Comparison of ENCODE assay signal across 31 mouse cellular contexts in the genomic region with DNA sequence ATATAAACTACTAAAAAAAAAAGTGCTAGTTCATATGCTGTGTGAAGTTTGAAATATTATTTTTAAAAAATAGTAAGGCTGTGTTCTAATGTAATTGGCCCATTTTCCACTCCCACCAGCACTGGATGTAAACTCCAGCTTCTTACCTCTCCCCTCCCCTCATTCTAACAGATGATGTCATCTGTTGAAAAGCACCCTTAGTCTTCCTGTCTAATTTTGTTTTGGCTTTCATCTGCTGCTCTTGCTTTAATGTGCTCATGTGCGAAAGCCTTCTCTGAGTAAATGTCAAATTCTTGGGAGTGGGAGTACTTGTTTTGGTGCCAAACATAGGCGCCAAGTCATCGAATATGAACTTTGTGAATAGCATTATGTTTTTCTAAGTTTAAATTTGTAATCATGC. TPM values are rescaled to one million over a fixed set of nuclear protein-coding genes. Genes with fewer than 3 reads are reported as not detected.
DNase-seq lines count a peak whose midpoint lies in the region; ATAC-seq and TF ChIP-seq lines count a peak whose summit lies in the region.
"Had no signal": no experiment of that assay in that cellular context is flagged by ENCODE, and none has a peak within 500 bp of the region (broad histone marks: within the 10 kb centered on the region; RNA-seq: fewer than 3 reads in every experiment).

No protein-coding gene starts in this region.

- no peak overlapping the region for H3K4me3 ChIP-seq in embryonic facial prominence, embryonic 14.5 days (ENCODE audit: low read depth, low read length)
- H3K4me3 ChIP-seq in embryonic facial prominence, embryonic 10.5 days = no peak overlapping the region
- no peak overlapping the region for H3K4me3 ChIP-seq in midbrain, embryonic 14.5 days (replicated peaks; ENCODE audit: low read depth, low read length)
- H3K4me3 ChIP-seq: gastrocnemius, adult 2 months; hindbrain, embryonic 12.5 days; left cerebral cortex, adult 2 months; limb, embryonic 10.5 days; liver, embryonic 15.5 days; neural tube, embryonic 15.5 days had no signal

- peak; percentile 59 for DNase-seq in embryonic facial prominence, embryonic 14.5 days (ENCODE audit: low spot score)
- no peak for DNase-seq in embryonic facial prominence, embryonic 10.5 days (ENCODE audit: low spot score)
- peak; percentile 6 to 42 for DNase-seq in left cerebral cortex, postnatal 25 days (ENCODE audit: low spot score in 2 of 2)
- DNase-seq in left cerebral cortex, postnatal 4 days = no peak
- DNase-seq in brain, embryonic 14.5 days (ENCODE audit: low read depth) = peak; percentile 47
- DNase-seq in telencephalon, adult 2 months (ENCODE audit: low read depth, low spot score) = peak; percentile 42
- DNase-seq in midbrain, embryonic 14.5 days = no peak
- DNase-seq: cerebellum, adult 9-11 months; gastrocnemius, adult 2 months; kidney, adult 18-20 months; kidney, postnatal 4 days; liver; spleen, adult 18-20 months; thymus, postnatal 14 days had no signal

- 55% methylated on average over 3 of the region's 3 CpGs for WGBS in embryonic facial prominence, embryonic 14.5 days
- WGBS in embryonic facial prominence, embryonic 10.5 days = 84% methylated on average over 3 of the region's 3 CpGs
- WGBS in midbrain, embryonic 14.5 days = 75% methylated on average over 3 of the region's 3 CpGs

- ATAC-seq in embryonic facial prominence, embryonic 14.5 days (ENCODE audit: low read depth) = no peak
- no peak for ATAC-seq in midbrain, embryonic 14.5 days (ENCODE audit: low FRiP score, low TSS enrichment)
- ATAC-seq: lung, postnatal 0 days had no signal

- TF ChIP-seq POLR2A in brain, embryonic 14.5 days (IDR thresholded peaks at IDR 0.05; ENCODE audit: borderline replicate concordance, extremely low read depth, insufficient read depth, insufficient read length, poor library complexity, severe bottlenecking) = no peak

- H3K9me3 ChIP-seq in embryonic facial prominence, embryonic 14.5 days (ENCODE audit: control insufficient read depth, low read length) = no peaks in the 10 kb centered on the region
- H3K9me3 ChIP-seq in embryonic facial prominence, embryonic 10.5 days = no peaks in the 10 kb centered on the region
- H3K9me3 ChIP-seq in midbrain, embryonic 14.5 days (ENCODE audit: control insufficient read depth, low read length) = no peaks in the 10 kb centered on the region
- H3K9me3 ChIP-seq: hindbrain, embryonic 12.5 days; limb, embryonic 10.5 days; liver, embryonic 15.5 days; neural tube, embryonic 15.5 days had no signal

- H3K27me3 ChIP-seq in embryonic facial prominence, embryonic 14.5 days (replicated peaks; ENCODE audit: control insufficient read depth, insufficient read depth, low read length) = no peaks in the 10 kb centered on the region
- no peaks in the 10 kb centered on the region for H3K27me3 ChIP-seq in embryonic facial prominence, embryonic 10.5 days (replicated peaks; ENCODE audit: low read depth, poor library complexity, severe bottlenecking)
- no peaks in the 10 kb centered on the region for H3K27me3 ChIP-seq in midbrain, embryonic 14.5 days (ENCODE audit: control insufficient read depth, insufficient read depth, low read length)
- H3K27me3 ChIP-seq: hindbrain, embryonic 12.5 days; liver, embryonic 15.5 days; neural tube, embryonic 15.5 days had no signal

- intact Hi-C loops in left cerebral cortex, postnatal 25 days (cut with DNase I) = no loop called here
- intact Hi-C loops in left cerebral cortex, postnatal 4 days (cut with DNase I) = no loop called here

- H3K27ac ChIP-seq in embryonic facial prominence, embryonic 14.5 days (replicated peaks; ENCODE audit: low read depth, low read length) = no peak overlapping the region
- H3K27ac ChIP-seq in embryonic facial prominence, embryonic 10.5 days (replicated peaks) = no peak overlapping the region
- H3K27ac ChIP-seq in midbrain, embryonic 14.5 days (replicated peaks; ENCODE audit: low read depth, low read length) = no peak overlapping the region
- H3K27ac ChIP-seq: gastrocnemius, adult 2 months; hindbrain, embryonic 12.5 days; left cerebral cortex, adult 2 months; limb, embryonic 10.5 days; liver, embryonic 15.5 days; macrophage; neural tube, embryonic 15.5 days had no signal

- no peak overlapping the region for H3K9ac ChIP-seq in embryonic facial prominence, embryonic 14.5 days (ENCODE audit: low read depth, low read length)
- no peak overlapping the region for H3K9ac ChIP-seq in midbrain, embryonic 14.5 days (replicated peaks; ENCODE audit: low read length)
- H3K9ac ChIP-seq: hindbrain, embryonic 12.5 days; liver, embryonic 15.5 days; neural tube, embryonic 15.5 days had no signal

- H3K36me3 ChIP-seq in embryonic facial prominence, embryonic 14.5 days (ENCODE audit: control insufficient read depth, insufficient read depth, low read length) = no peaks in the 10 kb centered on the region
- no peaks in the 10 kb centered on the region for H3K36me3 ChIP-seq in embryonic facial prominence, embryonic 10.5 days (replicated peaks)
- no peaks in the 10 kb centered on the region for H3K36me3 ChIP-seq in midbrain, embryonic 14.5 days (ENCODE audit: control insufficient read depth, insufficient read depth, low read length)
- H3K36me3 ChIP-seq: hindbrain, embryonic 12.5 days; limb, embryonic 10.5 days; liver, embryonic 15.5 days; neural tube, embryonic 15.5 days had no signal

- H3K4me2 ChIP-seq in embryonic facial prominence, embryonic 14.5 days (ENCODE audit: low read depth, low read length) = no peak overlapping the region
- H3K4me2 ChIP-seq in midbrain, embryonic 14.5 days (ENCODE audit: low read length) = no peak overlapping the region
- H3K4me2 ChIP-seq: hindbrain, embryonic 12.5 days; liver, embryonic 15.5 days; neural tube, embryonic 15.5 days had no signal

- H3K4me1 ChIP-seq in embryonic facial prominence, embryonic 14.5 days (ENCODE audit: control insufficient read depth, insufficient read depth, low read length) = 0 out of 2 replicates have a peak, but pooled peaks cover 4% of the 10 kb centered on the region
- peaks cover 6% of the 10 kb centered on the region; the same call in 1 of the 2 replicates for H3K4me1 ChIP-seq in embryonic facial prominence, embryonic 10.5 days
- H3K4me1 ChIP-seq in midbrain, embryonic 14.5 days (ENCODE audit: control insufficient read depth, insufficient read depth, low read length) = no peaks in the 10 kb centered on the region
- H3K4me1 ChIP-seq: hindbrain, embryonic 12.5 days; neural tube, embryonic 15.5 days had no signal

- TF ChIP-seq CTCF in brain, embryonic 14.5 days (IDR thresholded peaks at IDR 0.05; ENCODE audit: borderline replicate concordance, extremely low read depth, insufficient read depth, insufficient read length) = no peak

RNA-seq across cellular contexts. Expression of a gene that starts 3.9 kb away (rescaled TPM):
- 24.2 and 25.6 TPM in 2 replicates for polyA plus RNA-seq in embryonic facial prominence, embryonic 14.5 days (2014; fragmentation: Nextera tagmentation; extraction: Ambion mirVana)
- polyA plus RNA-seq in embryonic facial prominence, embryonic 10.5 days (2016; fragmentation: Nextera tagmentation; extraction: Ambion mirVana) = not detected in 2 replicates
- total RNA-seq in left cerebral cortex, postnatal 25 days (2021) = under 1 TPM; 0.60 to 0.62 TPM
- total RNA-seq in left cerebral cortex, postnatal 4 days (2021) = 1 to 10 TPM; 2.0 to 2.3 TPM
- polyA plus RNA-seq in brain, embryonic 14.5 days (2012; rRNA removed) = 0.55 and 1.5 TPM in 2 replicates
- 0.32 and 0.51 TPM in 2 replicates for polyA plus RNA-seq in midbrain, embryonic 14.5 days (2014; fragmentation: Nextera tagmentation; extraction: Ambion mirVana)
- total RNA-seq: common myeloid progenitor, adult 5-6 weeks had no signal
- polyA plus RNA-seq: macrophage had no signal

RNA-seq across cellular contexts. Expression of a gene that starts 47.1 kb away (rescaled TPM):
- polyA plus RNA-seq in embryonic facial prominence, embryonic 14.5 days (2014; fragmentation: Nextera tagmentation; extraction: Ambion mirVana) = 4.8 and 5.2 TPM in 2 replicates
- not detected in 2 replicates for polyA plus RNA-seq in embryonic facial prominence, embryonic 10.5 days (2016; fragmentation: Nextera tagmentation; extraction: Ambion mirVana)
- not detected for total RNA-seq in left cerebral cortex, postnatal 25 days (2021)
- total RNA-seq in left cerebral cortex, postnatal 4 days (2021) = under 1 TPM in 1 of 2 experiments, not detected in 1; 0.85 TPM
- 0.49 and 0.68 TPM in 2 replicates for polyA plus RNA-seq in brain, embryonic 14.5 days (2012; rRNA removed)
- 1.1 and 1.4 TPM in 2 replicates for polyA plus RNA-seq in midbrain, embryonic 14.5 days (2014; fragmentation: Nextera tagmentation; extraction: Ambion mirVana)
- total RNA-seq: common myeloid progenitor, adult 5-6 weeks had no signal
- polyA plus RNA-seq: heart, embryonic 14.5 days; macrophage had no signal

RNA-seq across cellular contexts. Expression of a gene that starts 48.4 kb away (rescaled TPM):
- 0.17 TPM in 1 of 2 replicates, not detected in the other for polyA plus RNA-seq in embryonic facial prominence, embryonic 14.5 days (2014; fragmentation: Nextera tagmentation; extraction: Ambion mirVana)
- not detected in 2 replicates for polyA plus RNA-seq in embryonic facial prominence, embryonic 10.5 days (2016; fragmentation: Nextera tagmentation; extraction: Ambion mirVana)
- not detected for total RNA-seq in left cerebral cortex, postnatal 25 days (2021)
- total RNA-seq in left cerebral cortex, postnatal 4 days (2021) = not detected
- 0.03 TPM in 1 of 2 replicates, not detected in the other for polyA plus RNA-seq in brain, embryonic 14.5 days (2012; rRNA removed)
- not detected in 2 replicates for polyA plus RNA-seq in midbrain, embryonic 14.5 days (2014; fragmentation: Nextera tagmentation; extraction: Ambion mirVana)
- total RNA-seq: adrenal gland, adult 18-20 months; common myeloid progenitor, adult 5-6 weeks; ES-E14; gastrocnemius, adult 2 months; gastrocnemius, postnatal 4 days; heart, adult 8-10 months; heart, postnatal 25 days; left cerebral cortex, adult 2 months; midbrain, postnatal 0 days had no signal
- polyA plus RNA-seq: heart, embryonic 14.5 days; hindbrain, embryonic 12.5 days; kidney, embryonic 16.5 days; limb, embryonic 10.5 days; liver, embryonic 15.5 days; macrophage; midbrain, postnatal 0 days; testis, adult 2 months had no signal

Comparison
In these comparisons a context has a peak if more than half of its experiments do, and no peak if none do; other contexts are left out.
1. DNase-seq: peak in embryonic facial prominence, embryonic 14.5 days (single experiment), left cerebral cortex, postnatal 25 days (2 of 2), brain, embryonic 14.5 days (single experiment) and telencephalon, adult 2 months (single experiment); none in embryonic facial prominence, embryonic 10.5 days (single experiment), left cerebral cortex, postnatal 4 days (single experiment) and midbrain, embryonic 14.5 days (single experiment).